In genomic region chr7:31149271-31149670, GRCm38 (mm10) we compare ENCODE assay signal across 9 mouse cellular contexts. TPM values are rescaled to one million over a fixed set of nuclear protein-coding genes. Genes with fewer than 3 reads are reported as not detected.
DNase-seq lines count a peak whose midpoint lies in the region; ATAC-seq lines count a peak whose summit lies in the region.
"Had no signal": no experiment of that assay in that cellular context is flagged by ENCODE, and none has a peak within 500 bp of the region (broad histone marks: within the 10 kb centered on the region; RNA-seq: fewer than 3 reads in every experiment).

No protein-coding gene starts in this region.

- DNase-seq in heart, adult 18-20 months = no peak
- DNase-seq in Muller cell, postnatal 12 days (ENCODE audit: inconsistent ontology term) = peak; percentile 16
- DNase-seq in hindbrain, embryonic 10.5 days (ENCODE audit: low spot score) = no peak
- DNase-seq in midbrain, embryonic 10.5 days (ENCODE audit: low spot score) = no peak
- no peak for DNase-seq in retina, postnatal 1 day
- no peak for DNase-seq in gastrocnemius, postnatal 10 days
- DNase-seq in kidney, postnatal 14 days = no peak

- H3K9me3 ChIP-seq in heart, embryonic 14.5 days (ENCODE audit: control insufficient read depth, low read length) = no peaks in the 10 kb centered on the region
- no peaks in the 10 kb centered on the region for H3K9me3 ChIP-seq in hindbrain, embryonic 10.5 days
- 0 out of 2 replicates have a peak, but pooled peaks cover 5% of the 10 kb centered on the region for H3K9me3 ChIP-seq in midbrain, embryonic 10.5 days (replicated peaks)

- no peak for ATAC-seq in heart, embryonic 14.5 days (ENCODE audit: insufficient number of reproducible peaks, insufficient read depth, low FRiP score, low read depth)

- no peaks in the 10 kb centered on the region for H3K27me3 ChIP-seq in heart, embryonic 14.5 days (ENCODE audit: control insufficient read depth, insufficient read depth, low read length)
- no peaks in the 10 kb centered on the region for H3K27me3 ChIP-seq in hindbrain, embryonic 10.5 days (ENCODE audit: insufficient read depth, poor library complexity, severe bottlenecking)
- H3K27me3 ChIP-seq in midbrain, embryonic 10.5 days (ENCODE audit: low read depth, poor library complexity, severe bottlenecking) = no peaks in the 10 kb centered on the region

- H3K4me2 ChIP-seq in heart, embryonic 14.5 days (ENCODE audit: low read length) = peak overlapping the region; percentile 85

- peak overlapping the region; percentile 82 to 97 for H3K4me3 ChIP-seq in heart, embryonic 14.5 days (ENCODE audit: control insufficient read depth in 1 of 2, insufficient read depth in 1 of 2, low read depth in 1 of 2, low read length in 2 of 2)
- peak overlapping the region; percentile 89 for H3K4me3 ChIP-seq in hindbrain, embryonic 10.5 days
- H3K4me3 ChIP-seq in midbrain, embryonic 10.5 days = peak overlapping the region; percentile 70

- WGBS in heart, embryonic 14.5 days = 40% methylated on average over 9 of the region's 9 CpGs
- WGBS in hindbrain, embryonic 10.5 days = 49% methylated on average over 9 of the region's 9 CpGs
- WGBS in midbrain, embryonic 10.5 days = 49% methylated on average over 9 of the region's 9 CpGs

- peak overlapping the region; percentile 58 to 80 for H3K27ac ChIP-seq in heart, embryonic 14.5 days (replicated peaks in 1 of 2; ENCODE audit: control insufficient read depth in 1 of 2, insufficient read depth in 1 of 2, low read depth in 2 of 2, low read length in 2 of 2)
- H3K27ac ChIP-seq in hindbrain, embryonic 10.5 days = peak overlapping the region; percentile 99
- peak overlapping the region; percentile 97 for H3K27ac ChIP-seq in midbrain, embryonic 10.5 days (replicated peaks)

- peak overlapping the region; percentile 98 for H3K9ac ChIP-seq in heart, embryonic 14.5 days (ENCODE audit: low read length)

- 0 out of 2 replicates have a peak, but pooled peaks cover 4% of the 10 kb centered on the region for H3K36me3 ChIP-seq in heart, embryonic 14.5 days (ENCODE audit: control insufficient read depth, insufficient read depth, low read length)
- peaks cover 33% of the 10 kb centered on the region for H3K36me3 ChIP-seq in hindbrain, embryonic 10.5 days
- peaks cover 34% of the 10 kb centered on the region for H3K36me3 ChIP-seq in midbrain, embryonic 10.5 days

- peaks cover 26 to 32% of the 10 kb centered on the region in 2 experiments for H3K4me1 ChIP-seq in heart, embryonic 14.5 days (ENCODE audit: control insufficient read depth in 2 of 2, insufficient read depth in 2 of 2, low read length in 2 of 2)
- H3K4me1 ChIP-seq in hindbrain, embryonic 10.5 days (replicated peaks) = peaks cover 42% of the 10 kb centered on the region
- peaks cover 42% of the 10 kb centered on the region for H3K4me1 ChIP-seq in midbrain, embryonic 10.5 days

RNA-seq across cellular contexts. Expression of gene Gramd1a, which starts 6.4 kb away (rescaled TPM):
- 45.9 and 51.4 TPM in 2 replicates for polyA plus RNA-seq in heart, embryonic 14.5 days (2014; fragmentation: Nextera tagmentation; extraction: Ambion mirVana)
- 10 to 100 TPM; 26.6 to 34.5 TPM for total RNA-seq in heart, adult 18-20 months (2021)
- 111 and 144 TPM in 2 replicates for polyA plus RNA-seq in hindbrain, embryonic 10.5 days (2016; fragmentation: Nextera tagmentation; extraction: Ambion mirVana)
- polyA plus RNA-seq in midbrain, embryonic 10.5 days (2016; fragmentation: Nextera tagmentation; extraction: Ambion mirVana) = 90.0 and 120 TPM in 2 replicates
- total RNA-seq in gastrocnemius, postnatal 10 days (2021) = 10 to 100 TPM; 35.0 to 35.8 TPM

RNA-seq across cellular contexts. Expression of gene Scn1b, which starts 22.5 kb away (rescaled TPM):
- polyA plus RNA-seq in heart, embryonic 14.5 days (2014; fragmentation: Nextera tagmentation; extraction: Ambion mirVana) = 3.4 and 3.7 TPM in 2 replicates
- total RNA-seq in heart, adult 18-20 months (2021) = 10 to 100 TPM; 39.2 to 40.1 TPM
- 1.2 and 1.3 TPM in 2 replicates for polyA plus RNA-seq in hindbrain, embryonic 10.5 days (2016; fragmentation: Nextera tagmentation; extraction: Ambion mirVana)
- polyA plus RNA-seq in midbrain, embryonic 10.5 days (2016; fragmentation: Nextera tagmentation; extraction: Ambion mirVana) = 0.55 and 0.80 TPM in 2 replicates
- 100 to 1,000 TPM; 303 to 352 TPM for total RNA-seq in gastrocnemius, postnatal 10 days (2021)
- total RNA-seq: neutrophil, adult 5-6 weeks had no signal

RNA-seq across cellular contexts. Expression of gene Hpn, which starts 34.2 kb away (rescaled TPM):
- polyA plus RNA-seq in heart, embryonic 14.5 days (2014; fragmentation: Nextera tagmentation; extraction: Ambion mirVana) = 1.4 and 2.0 TPM in 2 replicates
- 1 to 10 TPM; 2.2 to 2.4 TPM for total RNA-seq in heart, adult 18-20 months (2021)
- 3.0 and 4.5 TPM in 2 replicates for polyA plus RNA-seq in hindbrain, embryonic 10.5 days (2016; fragmentation: Nextera tagmentation; extraction: Ambion mirVana)
- polyA plus RNA-seq in midbrain, embryonic 10.5 days (2016; fragmentation: Nextera tagmentation; extraction: Ambion mirVana) = 1.00 and 1.5 TPM in 2 replicates
- total RNA-seq in gastrocnemius, postnatal 10 days (2021) = 1 to 10 TPM; 6.8 to 7.8 TPM
